Mouse (Mus musculus): ENCODE data around the gene Zscan22. TPM values are rescaled to one million over a fixed set of nuclear protein-coding genes. Genes with fewer than 3 reads are reported as not detected.
"Not testable (repeated sequence)": the region's sequence is repeated elsewhere in the genome, so short reads cannot be mapped to it uniquely, and the experiment has no call there.

The Zscan22 gene
- polyA plus RNA-seq, 1 experiment from 2014 or later, result 10.4 TPM

GRCm38 (mm10) chr7:12927693-12928589 is 30.3 kb downstream of the Zscan22 start:
- peaks cover 16% of the 10 kb centered on the region; the same call in 1 of the 2 replicates for H3K27me3 ChIP-seq (replicated peaks)
- H3K4me3 ChIP-seq, result peak overlapping the region; percentile 55
- 0 out of 2 replicates have a peak overlapping the region, but pooled peaks have one; percentile 20 for H3K27ac ChIP-seq (replicated peaks)
- peaks cover 43% of the 10 kb centered on the region for H3K36me3 ChIP-seq
- peak overlapping the region; percentile 82 for H3K9ac ChIP-seq
- WGBS, result 3% methylated on average over 57 of the region's 65 CpGs
- ATAC-seq (ENCODE audit: extremely low read depth, insufficient number of reproducible peaks, low FRiP score, low TSS enrichment), result peak; percentile 40; the same call in 1 of the 2 replicates
- no peaks in the 10 kb centered on the region for H3K9me3 ChIP-seq
- H3K4me1 ChIP-seq, result peaks cover 32% of the 10 kb centered on the region
- peak overlapping the region; percentile 90 for H3K4me2 ChIP-seq

- H3K4me1 ChIP-seq, result peaks cover 1% of the 10 kb centered on the region
- no peak overlapping the region for H3K9ac ChIP-seq
- 75% methylated on average over 4 of the region's 4 CpGs for WGBS
- H3K4me3 ChIP-seq, result no peak overlapping the region
- H3K27ac ChIP-seq (replicated peaks), result no peak overlapping the region
- no peak overlapping the region for H3K4me2 ChIP-seq
- H3K27me3 ChIP-seq (replicated peaks), result peaks cover 8% of the 10 kb centered on the region; the same call in 1 of the 2 replicates
- no peak for ATAC-seq (ENCODE audit: extremely low read depth, insufficient number of reproducible peaks, low FRiP score, low TSS enrichment)
- H3K36me3 ChIP-seq, result no peaks in the 10 kb centered on the region
- H3K9me3 ChIP-seq, result no peaks in the 10 kb centered on the region
These were observed 36.1 kb downstream of the Zscan22 start for GRCm38 (mm10) chr7:12933615-12934140.

- Histone ChIP-seq H3K4me3 (no peak overlapping the region), H3K9ac (no peak overlapping the region), H3K4me2 (no peak overlapping the region), H3K36me3 (no peaks in the 10 kb centered on the region), H3K27me3 (replicated peaks) (no peaks in the 10 kb centered on the region), H3K27ac (replicated peaks) (no peak overlapping the region), H3K9me3 (no peaks in the 10 kb centered on the region), H3K4me1 (no peaks in the 10 kb centered on the region)
- WGBS, result 50% methylated on average over 3 of the region's 3 CpGs
- ATAC-seq (ENCODE audit: extremely low read depth, insufficient number of reproducible peaks, low FRiP score, low TSS enrichment), result no peak
These were observed 37.2 kb downstream of the Zscan22 start for GRCm38 (mm10) chr7:12934808-12935207.

- H3K27me3 ChIP-seq (replicated peaks); H3K4me1 ChIP-seq; H3K4me2 ChIP-seq; H3K27ac ChIP-seq (replicated peaks); H3K9me3 ChIP-seq; H3K36me3 ChIP-seq; H3K4me3 ChIP-seq; H3K9ac ChIP-seq; ATAC-seq (ENCODE audit: extremely low read depth, insufficient number of reproducible peaks, low FRiP score, low TSS enrichment): not testable (repeated sequence)
- 77% methylated on average over 4 of the region's 4 CpGs for WGBS
These were observed 39.7 kb downstream of the Zscan22 start for GRCm38 (mm10) chr7:12937254-12937803.

GRCm38 (mm10) chr7:12940599-12940998 is 43.0 kb downstream of the Zscan22 start:
- no peaks in the 10 kb centered on the region for H3K4me1 ChIP-seq
- no peak overlapping the region for H3K4me3 ChIP-seq
- WGBS, result 80% methylated on average over 4 of the region's 4 CpGs
- H3K4me2 ChIP-seq, result no peak overlapping the region
- H3K27me3 ChIP-seq (replicated peaks), result no peaks in the 10 kb centered on the region
- H3K36me3 ChIP-seq, result no peaks in the 10 kb centered on the region
- no peak overlapping the region for H3K27ac ChIP-seq (replicated peaks)
- no peak for ATAC-seq (ENCODE audit: extremely low read depth, insufficient number of reproducible peaks, low FRiP score, low TSS enrichment)
- H3K9me3 ChIP-seq, result no peaks in the 10 kb centered on the region
- H3K9ac ChIP-seq, result no peak overlapping the region

GRCm38 (mm10) chr7:12943488-12943887 is 45.9 kb downstream of the Zscan22 start:
- no peaks in the 10 kb centered on the region for H3K4me1 ChIP-seq
- no peak for ATAC-seq (ENCODE audit: extremely low read depth, insufficient number of reproducible peaks, low FRiP score, low TSS enrichment)

GRCm38 (mm10) chr7:12949032-12949871 is 51.6 kb downstream of the Zscan22 start:
- Histone ChIP-seq H3K27me3 (replicated peaks) (no peaks in the 10 kb centered on the region), H3K4me1 (peaks cover 16% of the 10 kb centered on the region), H3K9me3 (no peaks in the 10 kb centered on the region), H3K4me2 (peak overlapping the region; percentile 89), H3K9ac (peak overlapping the region; percentile 79), H3K27ac (replicated peaks) (peak overlapping the region; percentile 79), H3K36me3 (no peaks in the 10 kb centered on the region), H3K4me3 (peak overlapping the region; percentile 59)
- 9% methylated on average over 35 of the region's 35 CpGs for WGBS
- peak; percentile 88 for ATAC-seq (ENCODE audit: extremely low read depth, insufficient number of reproducible peaks, low FRiP score, low TSS enrichment)

More at GRCm38 (mm10) chr7:12943488-12943887, 45.9 kb downstream of the Zscan22 start:
- Histone ChIP-seq H3K27me3 (replicated peaks) (no peaks in the 10 kb centered on the region), H3K27ac (replicated peaks) (no peak overlapping the region), H3K9me3 (no peaks in the 10 kb centered on the region), H3K9ac (no peak overlapping the region), H3K4me3 (no peak overlapping the region), H3K4me2 (no peak overlapping the region), H3K36me3 (no peaks in the 10 kb centered on the region)

- Histone ChIP-seq H3K9me3 (no peaks in the 10 kb centered on the region), H3K4me1 (peaks cover 16% of the 10 kb centered on the region), H3K27me3 (replicated peaks) (no peaks in the 10 kb centered on the region), H3K9ac (peak overlapping the region; percentile 79), H3K4me3 (peak overlapping the region; percentile 59), H3K4me2 (peak overlapping the region; percentile 89), H3K36me3 (no peaks in the 10 kb centered on the region), H3K27ac (replicated peaks) (peak overlapping the region; percentile 79)
- 5% methylated on average over 16 of the region's 16 CpGs for WGBS
- peak; percentile 29; the same call in 1 of the 2 replicates for ATAC-seq (ENCODE audit: extremely low read depth, insufficient number of reproducible peaks, low FRiP score, low TSS enrichment)
These were observed 52.2 kb downstream of the Zscan22 start for GRCm38 (mm10) chr7:12949872-12950229.

GRCm38 (mm10) chr7:12954896-12955295 is 57.3 kb downstream of the Zscan22 start:
- Histone ChIP-seq H3K36me3 (no peaks in the 10 kb centered on the region), H3K4me3 (no peak overlapping the region), H3K9ac (no peak overlapping the region), H3K4me2 (no peak overlapping the region), H3K9me3 (no peaks in the 10 kb centered on the region), H3K27ac (replicated peaks) (no peak overlapping the region), H3K4me1 (peaks cover 9% of the 10 kb centered on the region), H3K27me3 (replicated peaks) (no peaks in the 10 kb centered on the region)
- ATAC-seq (ENCODE audit: extremely low read depth, insufficient number of reproducible peaks, low FRiP score, low TSS enrichment), result no peak
- WGBS, result 43% methylated on average over 3 of the region's 3 CpGs

- no peak overlapping the region for H3K4me3 ChIP-seq
- no peak for ATAC-seq (ENCODE audit: extremely low read depth, insufficient number of reproducible peaks, low FRiP score, low TSS enrichment)
- H3K9me3 ChIP-seq, result no peaks in the 10 kb centered on the region
- H3K4me2 ChIP-seq, result no peak overlapping the region
- H3K36me3 ChIP-seq, result no peaks in the 10 kb centered on the region
- H3K9ac ChIP-seq, result no peak overlapping the region
- peaks cover 4% of the 10 kb centered on the region; the same call in 1 of the 2 replicates for H3K4me1 ChIP-seq
- no peak overlapping the region for H3K27ac ChIP-seq (replicated peaks)
- 67% methylated on average over 5 of the region's 5 CpGs for WGBS
- no peaks in the 10 kb centered on the region for H3K27me3 ChIP-seq (replicated peaks)
These were observed 59.9 kb downstream of the Zscan22 start for GRCm38 (mm10) chr7:12957511-12957910.

Measured in heart, embryonic 13.5 days (tissue).